Mouse (Mus musculus): ENCODE measurements around the gene Ostf1.

GRCm38 (mm10) chr19:18582887-18583286 lies 48.7 kb downstream of the Ostf1 start:
- TF ChIP-seq POLR2A (IDR thresholded peaks at IDR 0.05; ENCODE audit: control insufficient read depth, low read depth, low read length), result no peak
- no peak for TF ChIP-seq CTCF (IDR thresholded peaks at IDR 0.05; ENCODE audit: control insufficient read depth, insufficient read depth, insufficient replicate concordance, low read depth, low read length)

Measured in testis, adult 2 months (tissue).